Mouse (Mus musculus) large intestine, adult 2 months (tissue): ENCODE measurements around the gene Zkscan17. TPM values are rescaled to one million over a fixed set of nuclear protein-coding genes. Genes with fewer than 3 reads are reported as not detected.
"Not testable (repeated sequence)": the region's sequence is repeated elsewhere in the genome, so short reads cannot be mapped to it uniquely, and the experiment has no call there.

ENCODE experiments used
- DNase-seq: peaks from one replicate; pipeline ENCODE4 v3.0.0-alpha.2; 2012; ENCODE audit warnings: low read depth, low spot score
- WGBS: fragments of 180-500 bp; shearing (Covaris S2); methylation state at CpG from one replicate; pipeline ENCODE4 v1.1.7; 2018; 5-methylcytosine and 5-hydroxymethylcytosine counted together
- polyA plus RNA-seq: library from polyadenylated mRNA; depleted of rRNA; stranded (reverse); fragments of >200 nt; gene quantifications from 2 replicates; pipeline ENCODE4 v1.2.3, GENCODE M21; 2012; rRNA removed

Zkscan17 gene
- 6.1 and 6.6 TPM in 2 replicates for polyA plus RNA-seq

GRCm38 (mm10) chr11:59526472-59527080, at the start of gene Zkscan17:
Gene Zkscan17, minus strand, starts transcription at chr11:59526751.
- DNase-seq = no peak
- WGBS = 50% methylated on average over 8 of the region's 8 CpGs

GRCm38 (mm10) chr11:59576135-59576534, 49.6 kb upstream of the Zkscan17 start, which contains the start of gene Olfr222:
Gene Olfr222, minus strand, starts transcription at chr11:59576235.
- DNase-seq = not testable (repeated sequence)

DNA sequence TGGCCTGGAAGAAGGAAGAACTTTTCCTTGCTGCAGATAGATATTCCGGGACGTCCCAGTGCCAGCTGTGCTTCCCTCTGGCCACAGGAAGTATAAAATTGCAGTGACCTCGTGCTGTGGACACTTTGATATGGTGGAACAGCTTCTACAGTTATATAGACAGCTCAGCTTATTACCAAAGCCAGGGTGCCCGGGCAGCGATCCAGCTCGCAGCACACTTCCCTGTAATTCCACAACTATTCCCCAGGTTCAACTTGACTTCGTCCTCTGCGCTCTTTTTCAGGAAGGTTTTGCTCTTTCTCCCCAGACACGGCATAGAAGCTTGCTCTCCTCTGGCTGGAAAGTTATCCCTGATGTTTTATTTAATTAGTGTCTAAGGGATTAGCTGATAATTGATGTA, 49.2 kb upstream of the Zkscan17 start:
- DNase-seq = no peak
- 46% methylated on average over 9 of the region's 9 CpGs for WGBS

GRCm38 (mm10) chr11:59569306-59569705, 42.8 kb upstream of the Zkscan17 start:
- WGBS = 53% methylated on average over 3 of the region's 3 CpGs
- no peak for DNase-seq

DNA sequence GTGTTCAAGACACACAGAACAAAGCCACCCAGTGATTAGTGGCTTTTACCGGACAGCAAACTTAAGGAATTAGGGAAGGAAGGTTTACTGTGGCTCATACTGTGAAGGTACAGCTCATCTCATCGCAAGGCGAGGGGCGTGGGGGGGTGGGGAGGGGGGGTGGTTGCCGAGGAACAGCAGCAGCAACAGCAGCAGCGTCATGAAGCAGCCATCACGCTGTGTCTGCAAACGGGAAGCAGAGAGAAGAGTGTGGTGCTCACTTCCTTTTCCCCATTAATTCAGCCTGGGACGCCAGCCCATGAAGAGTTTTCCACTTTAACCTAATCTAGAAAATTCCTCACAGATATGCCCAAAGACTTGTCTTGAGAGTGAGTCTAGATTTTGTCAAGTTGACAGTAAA, 36.3 kb upstream of the Zkscan17 start:
- WGBS = 66% methylated on average over 9 of the region's 9 CpGs
- DNase-seq = no peak

- WGBS = 78% methylated on average over 4 of the region's 4 CpGs
- DNase-seq = no peak
These were observed 35.8 kb upstream of the Zkscan17 start for GRCm38 (mm10) chr11:59562336-59562735.

- WGBS = 62% methylated on average over 3 of the region's 3 CpGs
- no peak for DNase-seq
These were observed 34.4 kb upstream of the Zkscan17 start for GRCm38 (mm10) chr11:59560906-59561305.

- 76% methylated on average over 8 of the region's 8 CpGs for WGBS
- DNase-seq = no peak
These were observed 28.0 kb upstream of the Zkscan17 start for GRCm38 (mm10) chr11:59554535-59554934.

DNA sequence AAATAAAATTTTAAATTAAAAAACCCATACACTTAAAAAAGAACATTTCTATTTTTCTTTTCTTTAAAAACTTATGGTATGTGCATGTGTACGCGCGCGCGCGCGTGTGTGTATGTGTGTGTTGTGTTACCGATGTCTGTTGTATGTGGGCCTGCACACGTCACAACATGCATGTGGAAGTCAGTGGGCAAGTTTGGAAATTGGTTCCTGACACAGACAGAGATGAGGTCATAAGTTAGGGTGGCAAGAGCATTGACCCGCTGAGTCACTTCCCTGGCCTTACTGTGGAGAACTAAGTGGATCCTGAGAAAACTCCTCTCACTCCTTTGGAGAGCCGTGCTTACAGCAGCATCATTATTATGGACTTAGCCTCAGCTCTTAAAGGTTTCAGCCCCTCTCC, 27.6 kb upstream of the Zkscan17 start:
- 93% methylated on average over 11 of the region's 11 CpGs for WGBS
- no peak for DNase-seq

DNA sequence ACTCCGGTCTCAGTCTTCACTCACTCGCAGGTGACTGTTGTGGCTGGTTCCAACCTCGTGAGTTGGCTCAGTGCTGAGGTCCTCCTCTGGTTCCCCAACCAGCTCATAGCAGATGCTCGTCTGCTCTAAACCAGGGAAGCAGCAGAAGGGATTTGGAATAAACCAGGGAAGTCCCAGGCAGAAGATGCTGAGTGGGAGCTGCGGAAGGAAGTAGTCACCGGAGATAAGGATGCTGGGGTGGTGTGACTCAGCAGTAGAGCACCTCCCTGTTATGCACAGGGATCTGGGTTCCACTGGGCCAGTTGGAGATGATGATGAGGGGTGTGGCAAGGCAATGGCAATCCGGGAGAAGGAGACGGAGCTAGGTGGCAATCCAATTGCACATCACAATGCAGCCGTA, 17.5 kb upstream of the Zkscan17 start:
- 65% methylated on average over 9 of the region's 9 CpGs for WGBS
- DNase-seq = no peak

DNA sequence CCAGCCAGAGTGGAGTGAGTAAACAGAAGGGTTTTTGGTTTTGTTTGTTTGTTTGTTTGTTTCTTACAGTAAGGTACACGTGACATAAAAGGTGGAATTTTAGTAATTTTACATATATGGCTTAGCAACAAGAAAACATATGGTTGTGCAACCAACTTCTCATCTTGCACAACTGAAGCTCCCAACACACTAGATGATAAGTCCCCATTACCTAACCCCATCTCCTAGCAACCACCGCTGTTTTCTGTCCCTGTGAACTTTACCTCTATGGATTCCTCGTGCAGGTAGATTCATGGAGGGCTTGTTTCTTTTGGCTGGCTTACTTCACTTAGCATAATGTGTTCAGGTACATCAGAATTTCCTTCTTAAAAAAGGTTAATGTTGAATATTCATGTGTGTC, 16.8 kb upstream of the Zkscan17 start:
- no peak for DNase-seq
- WGBS = 54% methylated on average over 3 of the region's 3 CpGs

GRCm38 (mm10) chr11:59542442-59542841, 15.9 kb upstream of the Zkscan17 start:
- DNase-seq = no peak
- 71% methylated on average over 6 of the region's 6 CpGs for WGBS

DNA sequence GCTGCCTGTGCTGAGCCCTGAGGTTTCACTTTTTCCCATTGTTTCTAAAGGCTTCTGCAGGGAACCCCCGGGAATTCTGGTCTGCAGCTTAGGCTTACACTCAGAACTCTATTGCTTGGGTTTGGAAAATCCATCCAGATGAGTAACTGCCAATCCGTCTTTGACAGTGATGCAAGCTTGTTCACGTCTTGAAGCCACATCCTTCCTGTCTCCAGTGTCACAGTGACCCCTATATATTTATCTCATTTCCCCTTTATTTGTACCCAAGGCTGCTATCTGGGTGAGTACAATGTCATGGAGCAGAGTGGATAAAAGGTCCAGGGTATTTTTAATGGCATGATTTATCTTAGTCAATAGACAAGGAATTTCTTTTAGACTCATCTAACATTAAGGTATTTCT, 14.8 kb upstream of the Zkscan17 start, which contains the start of gene Nlrp3:
Gene Nlrp3, plus strand, starts transcription at position 245 of the 400 bp plus-strand sequence.
- 45% methylated on average over 3 of the region's 3 CpGs for WGBS

GRCm38 (mm10) chr11:59540123-59540522, 13.6 kb upstream of the Zkscan17 start:
- no peak for DNase-seq
- 65% methylated on average over 3 of the region's 3 CpGs for WGBS

More for the DNA sequence above, 14.8 kb upstream of the Zkscan17 start, which contains the start of gene Nlrp3:
- no peak for DNase-seq

- 20% methylated on average over 11 of the region's 11 CpGs for WGBS
- no peak for DNase-seq
These were observed 11.8 kb upstream of the Zkscan17 start for GRCm38 (mm10) chr11:59538387-59538786.

GRCm38 (mm10) chr11:59537218-59538130, 10.9 kb upstream of the Zkscan17 start:
- WGBS = 58% methylated on average over 16 of the region's 16 CpGs

GRCm38 (mm10) chr11:59531562-59531961, 5.0 kb upstream of the Zkscan17 start:
- 78% methylated on average over 5 of the region's 5 CpGs for WGBS
- no peak for DNase-seq

More at GRCm38 (mm10) chr11:59537218-59538130, 10.9 kb upstream of the Zkscan17 start:
- no peak for DNase-seq

DNA sequence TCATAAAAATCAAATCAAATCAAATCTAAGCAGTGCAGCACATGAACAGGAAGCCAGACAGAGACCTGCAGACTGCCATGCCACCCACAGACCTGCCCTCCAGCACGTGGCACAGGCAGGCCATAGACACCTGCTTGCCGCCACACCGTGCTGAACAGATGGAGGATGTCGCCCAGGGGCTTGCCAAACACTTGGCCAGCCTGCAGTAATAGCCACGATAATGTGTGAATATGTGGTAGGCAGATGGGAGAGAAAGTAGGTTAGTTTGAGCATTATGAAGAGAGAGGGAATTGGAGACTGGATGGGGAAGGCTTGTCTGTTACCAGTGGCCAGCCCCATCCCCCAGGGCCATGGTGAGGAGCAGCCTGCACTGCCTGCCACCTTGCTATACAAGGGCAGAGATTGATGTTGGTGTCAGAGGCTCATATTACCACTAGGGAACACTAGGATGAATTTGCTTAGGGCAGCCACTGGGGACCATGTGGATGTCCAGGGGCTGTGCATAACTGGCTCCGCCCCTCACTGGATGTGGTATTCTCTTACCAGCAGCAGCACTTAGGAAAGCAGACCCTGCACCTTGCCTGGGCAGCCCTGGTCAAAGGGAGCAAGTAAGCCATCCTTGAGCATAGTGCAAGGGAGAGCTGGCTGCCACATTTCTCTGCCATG, 4.5 kb upstream of the Zkscan17 start:
- DNase-seq = no peak
- WGBS = 59% methylated on average over 6 of the region's 6 CpGs

DNA sequence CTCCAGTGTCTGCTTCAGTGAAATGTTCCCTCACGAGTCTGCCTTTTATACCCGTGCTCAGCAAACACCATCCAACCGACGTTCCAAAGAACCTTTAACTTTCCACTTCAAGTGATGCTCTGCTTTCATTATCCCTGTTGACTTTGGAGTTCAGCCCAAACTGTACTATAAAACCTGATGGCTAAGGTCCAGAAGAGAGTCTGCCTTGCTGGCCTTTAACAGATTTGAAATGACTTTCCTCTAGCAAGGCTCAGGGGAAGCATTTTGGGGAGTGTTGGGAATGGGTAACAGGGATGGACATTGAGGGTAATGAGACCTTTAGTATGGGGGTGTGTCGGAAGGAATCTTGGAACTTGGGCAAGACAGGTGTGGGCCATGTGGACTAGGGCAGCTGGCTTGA, 3.7 kb upstream of the Zkscan17 start:
- 20% methylated on average over 5 of the region's 5 CpGs for WGBS
- DNase-seq = no peak

DNA sequence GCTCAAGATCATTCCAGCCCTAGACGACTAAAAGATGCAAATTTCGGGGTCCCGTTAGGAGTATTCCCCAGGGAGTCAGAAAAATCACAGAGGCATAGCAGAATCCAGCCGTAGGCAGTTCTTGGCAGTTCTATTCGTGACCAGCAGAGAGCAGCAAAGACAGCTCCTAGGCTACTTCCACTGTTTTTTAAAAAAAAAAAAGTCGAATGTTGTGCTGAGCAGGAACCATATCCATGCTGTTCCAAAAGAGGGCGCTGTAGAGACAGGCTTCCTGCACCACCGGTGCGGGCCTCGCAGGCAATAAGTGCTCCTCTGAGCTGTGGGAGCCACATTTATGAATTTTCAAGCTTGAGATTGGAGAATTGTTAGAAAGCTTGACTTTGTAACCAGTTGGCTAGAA, 1.3 kb downstream of the Zkscan17 start:
- DNase-seq = peak; percentile 32
- WGBS = 6% methylated on average over 10 of the region's 10 CpGs
